Mouse (Mus musculus) myocyte (in vitro differentiated cells): ENCODE results near the gene Rae1. TPM values are rescaled to one million over a fixed set of nuclear protein-coding genes. Genes with fewer than 3 reads are reported as not detected.

Experiments used
- H3K27me3 ChIP-seq: one replicate; pipeline ENCODE4 v1.6.1; 2011; ENCODE audit not compliant: control insufficient read depth, insufficient read depth, insufficient read length
- H3K36me3 ChIP-seq: one replicate; pipeline ENCODE4 v1.6.1; 2011; ENCODE audit not compliant: control insufficient read depth, insufficient read depth
- H3K4me2 ChIP-seq: one replicate; pipeline ENCODE4 v1.6.1; 2011; ENCODE audit warnings: low read depth, control low read depth
- H3K4me3 ChIP-seq: one replicate; pipeline ENCODE4 v1.5.1; 2011; ENCODE audit warnings: mild to moderate bottlenecking, control low read depth, moderate library complexity
- H3K79me2 ChIP-seq: one replicate; pipeline ENCODE4 v1.6.1; 2011; ENCODE audit not compliant: control insufficient read depth, insufficient read depth
- H3ac ChIP-seq: one replicate; pipeline ENCODE4 v1.6.1; 2011; ENCODE audit not compliant: control insufficient read depth, insufficient read length
- CEBPB ChIP-seq: IDR thresholded peaks from 2 replicates; pipeline ENCODE4 v1.6.1; 2011; ENCODE audit warnings: mild to moderate bottlenecking, moderate library complexity; ENCODE audit not compliant: poor library complexity, insufficient read depth, severe bottlenecking
- E2F4 ChIP-seq: IDR thresholded peaks from one replicate; pipeline ENCODE4 v1.6.1; 2011; ENCODE audit warnings: mild to moderate bottlenecking, control low read depth, moderate library complexity; ENCODE audit not compliant: insufficient read depth
- MAX ChIP-seq: IDR thresholded peaks from one replicate; pipeline ENCODE4 v1.6.1; 2011; ENCODE audit warnings: low read depth, mild to moderate bottlenecking, control low read depth
- MYOD1 ChIP-seq, 3 experiments: IDR thresholded peaks; one replicate each; pipeline ENCODE4 v1.6.1; 2011; ENCODE audit warnings: control low read depth in 2 of 3, low read depth in 2 of 3, mild to moderate bottlenecking in 2 of 3, moderate library complexity in 1 of 3; ENCODE audit not compliant: insufficient read length in 2 of 3, control insufficient read depth in 1 of 3
- MYOG ChIP-seq, 3 experiments: IDR thresholded peaks; one replicate each; pipeline ENCODE4 v1.6.1; 2011; ENCODE audit warnings: control low read depth in 2 of 3, low read depth in 2 of 3, mild to moderate bottlenecking in 2 of 3; ENCODE audit not compliant: insufficient read length in 2 of 3, control insufficient read depth in 1 of 3, insufficient read depth in 1 of 3
- POLR2A ChIP-seq: IDR thresholded peaks from one replicate; pipeline ENCODE4 v1.6.1; 2011; ENCODE audit warnings: low read depth, mild to moderate bottlenecking, control low read depth, moderate library complexity; ENCODE audit not compliant: insufficient read length
- POLR2AphosphoS2 ChIP-seq: IDR thresholded peaks from one replicate; pipeline ENCODE4 v1.6.1; 2011; ENCODE audit warnings: low read depth, control low read depth; ENCODE audit not compliant: insufficient read length
- REST ChIP-seq: IDR thresholded peaks from one replicate; pipeline ENCODE4 v1.6.1; 2011; ENCODE audit warnings: mild to moderate bottlenecking, control low read depth, moderate library complexity; ENCODE audit not compliant: insufficient read depth, insufficient read length
- SRF ChIP-seq: IDR thresholded peaks from one replicate; pipeline ENCODE4 v1.6.1; 2011; ENCODE audit warnings: low read depth; ENCODE audit not compliant: control insufficient read depth, insufficient read length
- TCF12 ChIP-seq: IDR thresholded peaks from one replicate; pipeline ENCODE4 v1.6.1; 2011; ENCODE audit warnings: mild to moderate bottlenecking, control low read depth; ENCODE audit not compliant: poor library complexity, insufficient read depth, severe bottlenecking
- TCF3 ChIP-seq: IDR thresholded peaks from one replicate; pipeline ENCODE4 v1.6.1; 2011; ENCODE audit warnings: low read depth, control low read depth; ENCODE audit not compliant: insufficient read length
- USF1 ChIP-seq: IDR thresholded peaks from one replicate; pipeline ENCODE4 v1.6.1; 2011; ENCODE audit warnings: low read depth, mild to moderate bottlenecking, control low read depth, moderate library complexity
- polyA plus RNA-seq: library from polyadenylated mRNA; unstranded; fragments of >200 nt; fragmentation: generic; extraction: Trizol; gene quantifications from one replicate; pipeline ENCODE4 v1.2.1, GENCODE M21; 2012; ENCODE audit warnings: missing spikeins

The Rae1 gene
- polyA plus RNA-seq, 1 experiment, result 68.4 TPM

DNA sequence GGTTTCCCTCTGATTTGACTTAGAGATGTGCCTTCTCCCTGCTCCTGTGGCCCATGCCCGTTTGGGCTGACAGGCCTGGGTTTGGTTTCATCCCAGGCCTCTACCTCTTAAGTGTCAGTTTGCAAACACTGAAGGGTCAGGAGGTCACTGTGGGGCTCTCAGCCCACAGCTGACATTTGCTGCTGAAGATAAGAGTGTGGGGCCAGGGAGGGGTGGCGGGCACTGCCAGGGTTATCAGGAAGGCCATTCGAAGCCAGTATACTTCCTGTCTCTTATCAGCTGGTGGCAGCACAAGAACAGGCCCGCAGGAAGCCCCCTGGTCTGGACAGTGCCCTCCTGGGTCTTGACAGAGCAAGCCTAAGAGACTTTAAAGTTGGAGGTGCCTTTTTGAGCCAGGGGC lies 35.1 kb downstream of the Rae1 start:
- Histone ChIP-seq H3K27me3 (no peaks in the 10 kb centered on the region), H3K4me2 (no peak overlapping the region), H3ac (no peak overlapping the region), H3K36me3 (peaks cover 4% of the 10 kb centered on the region), H3K4me3 (no peak overlapping the region), H3K79me2 (no peaks in the 10 kb centered on the region)
- TF ChIP-seq MAX, result no peak
- TF ChIP-seq TCF12, result no peak
- TF ChIP-seq TCF3, result no peak
- TF ChIP-seq MYOD1 (IDR thresholded peaks at IDR 0.05; ENCODE audit: control insufficient read depth in 1 of 3, insufficient read length in 2 of 3, low read depth in 2 of 3), result no peak
- no peak for TF ChIP-seq MYOG (IDR thresholded peaks at IDR 0.05; ENCODE audit: control insufficient read depth in 1 of 3, insufficient read depth in 1 of 3, insufficient read length in 2 of 3, low read depth in 2 of 3)
- no peak for TF ChIP-seq REST
- no peak for TF ChIP-seq POLR2AphosphoS2
- no peak for TF ChIP-seq E2F4

DNA sequence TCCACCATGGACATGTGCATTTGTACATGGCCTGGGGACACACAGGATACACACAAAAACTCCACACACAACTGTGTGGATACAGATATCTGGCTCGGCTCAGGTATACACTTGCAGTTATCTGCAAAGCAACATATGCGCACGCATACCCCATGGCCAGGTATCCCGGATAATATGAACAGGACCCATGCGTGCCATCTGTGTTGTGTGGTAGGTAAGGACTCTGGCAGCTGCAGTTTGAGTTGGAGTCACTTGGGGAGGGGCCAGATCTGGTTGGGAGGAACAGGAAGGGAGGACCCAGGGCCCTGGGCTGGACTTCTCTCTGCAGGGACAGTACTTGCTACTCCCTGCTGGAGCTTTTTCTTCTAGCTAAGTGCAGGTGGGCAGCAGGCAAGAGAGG lies 35.7 kb downstream of the Rae1 start:
- H3K4me3 ChIP-seq, result no peak overlapping the region
- TF ChIP-seq POLR2AphosphoS2, result no peak
- TF ChIP-seq SRF, result no peak
- no peak for TF ChIP-seq MYOG (IDR thresholded peaks at IDR 0.05; ENCODE audit: control insufficient read depth in 1 of 3, insufficient read depth in 1 of 3, insufficient read length in 2 of 3, low read depth in 2 of 3)
- TF ChIP-seq E2F4, result no peak
- TF ChIP-seq TCF3, result no peak
- TF ChIP-seq CEBPB, result no peak
- TF ChIP-seq REST, result no peak
- no peak for TF ChIP-seq MAX
- TF ChIP-seq USF1, result no peak
- no peak for TF ChIP-seq MYOD1 (IDR thresholded peaks at IDR 0.05; ENCODE audit: control insufficient read depth in 1 of 3, insufficient read length in 2 of 3, low read depth in 2 of 3)
- no peak for TF ChIP-seq TCF12
- TF ChIP-seq POLR2A, result no peak
- peaks cover 4% of the 10 kb centered on the region for H3K36me3 ChIP-seq

DNA sequence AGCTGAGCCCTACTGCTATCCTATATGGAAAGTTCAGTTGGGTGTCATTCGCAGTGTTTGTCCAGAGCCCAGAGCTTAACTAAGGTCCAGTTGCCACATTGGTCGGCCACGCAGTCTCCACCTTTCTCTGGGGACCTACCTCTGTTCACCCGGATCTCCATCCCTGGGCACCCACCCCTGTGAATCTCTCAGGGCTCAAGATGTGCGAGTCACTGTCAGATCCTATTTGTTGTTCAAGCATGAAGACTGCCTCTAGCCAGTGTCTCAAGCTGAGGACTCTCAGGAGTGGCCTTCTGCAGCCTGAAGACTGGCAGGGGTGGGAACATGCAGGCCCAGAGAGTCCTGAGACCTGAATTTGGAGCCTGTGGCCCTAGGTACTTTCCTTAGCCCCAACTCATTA lies 36.1 kb downstream of the Rae1 start:
- H3K36me3 ChIP-seq, result peaks cover 4% of the 10 kb centered on the region
- no peak overlapping the region for H3K4me3 ChIP-seq
- no peak for TF ChIP-seq MYOD1 (IDR thresholded peaks at IDR 0.05; ENCODE audit: control insufficient read depth in 1 of 3, insufficient read length in 2 of 3, low read depth in 2 of 3)
- no peak for TF ChIP-seq TCF12
- no peak for TF ChIP-seq TCF3
- no peak for TF ChIP-seq USF1
- TF ChIP-seq MAX, result no peak
- TF ChIP-seq MYOG (IDR thresholded peaks at IDR 0.05; ENCODE audit: control insufficient read depth in 1 of 3, insufficient read depth in 1 of 3, insufficient read length in 2 of 3, low read depth in 2 of 3), result no peak
- no peak for TF ChIP-seq REST
- no peak for TF ChIP-seq POLR2AphosphoS2
- no peak for TF ChIP-seq SRF
- no peak for TF ChIP-seq CEBPB
- no peak for TF ChIP-seq POLR2A
- TF ChIP-seq E2F4, result no peak

More for the DNA sequence above, 35.7 kb downstream of the Rae1 start:
- no peak overlapping the region for H3K4me2 ChIP-seq
- no peak overlapping the region for H3ac ChIP-seq
- no peaks in the 10 kb centered on the region for H3K79me2 ChIP-seq
- no peaks in the 10 kb centered on the region for H3K27me3 ChIP-seq

GRCm38 (mm10) chr2:173036611-173037010 lies 36.7 kb downstream of the Rae1 start:
- Histone ChIP-seq H3K27me3 (no peaks in the 10 kb centered on the region), H3K4me2 (no peak overlapping the region), H3K36me3 (peaks cover 4% of the 10 kb centered on the region), H3K4me3 (no peak overlapping the region), H3K79me2 (no peaks in the 10 kb centered on the region), H3ac (no peak overlapping the region)
- TF ChIP-seq POLR2AphosphoS2 (no peak), REST (no peak), MAX (no peak), SRF (no peak), CEBPB (no peak), TCF12 (no peak), POLR2A (no peak), MYOG (IDR thresholded peaks at IDR 0.05; ENCODE audit: control insufficient read depth in 1 of 3, insufficient read depth in 1 of 3, insufficient read length in 2 of 3, low read depth in 2 of 3) (no peak), TCF3 (no peak), MYOD1 (IDR thresholded peaks at IDR 0.05; ENCODE audit: control insufficient read depth in 1 of 3, insufficient read length in 2 of 3, low read depth in 2 of 3) (no peak), E2F4 (no peak), USF1 (no peak)

More for the DNA sequence above, 36.1 kb downstream of the Rae1 start:
- Histone ChIP-seq H3K79me2 (no peaks in the 10 kb centered on the region), H3K4me2 (no peak overlapping the region), H3K27me3 (no peaks in the 10 kb centered on the region), H3ac (no peak overlapping the region)

DNA sequence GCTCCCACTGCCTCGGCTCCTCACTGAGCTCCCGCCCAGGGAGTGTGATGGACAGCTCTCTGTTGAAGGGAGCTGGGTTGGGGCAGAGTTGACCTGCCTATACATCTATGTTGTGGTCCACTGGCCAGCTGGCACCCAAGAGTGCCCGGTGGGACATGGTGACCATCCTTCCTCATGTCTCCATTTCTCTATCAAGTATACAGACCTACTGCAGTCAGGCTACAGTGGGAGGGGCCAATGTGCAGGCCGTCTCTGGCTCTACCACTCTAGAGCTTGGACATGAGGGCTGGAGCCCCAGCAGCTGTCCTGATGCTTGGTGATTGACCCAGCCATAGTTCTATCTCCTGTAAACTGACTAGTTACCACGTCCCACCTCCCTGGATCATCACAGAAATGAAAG lies 37.4 kb downstream of the Rae1 start:
- no peak overlapping the region for H3K4me3 ChIP-seq
- no peak overlapping the region for H3K4me2 ChIP-seq
- H3K27me3 ChIP-seq, result no peaks in the 10 kb centered on the region
- no peak overlapping the region for H3ac ChIP-seq
- TF ChIP-seq REST (no peak), MAX (no peak), POLR2AphosphoS2 (no peak)
- peaks cover 4% of the 10 kb centered on the region for H3K36me3 ChIP-seq
- no peaks in the 10 kb centered on the region for H3K79me2 ChIP-seq
